Mouse (Mus musculus) kidney, adult 11 months (tissue): ENCODE measurements at regions not wholly inside any gene's neighbourhood (a gene's known extent, or its start where the extent isn't known, plus 50 kb on each side); places are given as distances from the start of the nearest gene placed in this dataset.

Experiments
- DNase-seq: peaks from one replicate; pipeline ENCODE4 v3.0.0; 2022

- DNase-seq: no peak
These were observed 503.5 kb upstream of the Sox9 start for GRCm38 (mm10) chr11:112278566-112278965.

- DNase-seq: no peak
These were observed 499.1 kb upstream of the Sox9 start for GRCm38 (mm10) chr11:112282911-112283310.

GRCm38 (mm10) chr11:112298901-112299341, 483.1 kb upstream of the Sox9 start:
- DNase-seq: no peak

GRCm38 (mm10) chr11:112303091-112303490, 478.9 kb upstream of the Sox9 start:
- no peak for DNase-seq

- no peak for DNase-seq
These were observed 456.2 kb upstream of the Sox9 start for GRCm38 (mm10) chr11:112325850-112326249.

- no peak for DNase-seq
These were observed 454.4 kb upstream of the Sox9 start for GRCm38 (mm10) chr11:112327606-112328005.

GRCm38 (mm10) chr11:112345133-112345532, 436.9 kb upstream of the Sox9 start:
- no peak for DNase-seq

- no peak for DNase-seq
These were observed 436.4 kb upstream of the Sox9 start for GRCm38 (mm10) chr11:112345586-112345985.

GRCm38 (mm10) chr11:112346089-112346488, 435.9 kb upstream of the Sox9 start:
- DNase-seq: no peak

- DNase-seq: no peak
These were observed 435.5 kb upstream of the Sox9 start for GRCm38 (mm10) chr11:112346532-112346931.

- DNase-seq: no peak
These were observed 426.7 kb upstream of the Sox9 start for GRCm38 (mm10) chr11:112355311-112355710.

- no peak for DNase-seq
These were observed 415.3 kb upstream of the Sox9 start for GRCm38 (mm10) chr11:112366715-112367114.

GRCm38 (mm10) chr11:112370941-112371340, 411.1 kb upstream of the Sox9 start:
- no peak for DNase-seq

GRCm38 (mm10) chr11:112400069-112400468, 382.0 kb upstream of the Sox9 start:
- DNase-seq: no peak

- DNase-seq: no peak
These were observed 374.3 kb upstream of the Sox9 start for GRCm38 (mm10) chr11:112407681-112408080.

- no peak for DNase-seq
These were observed 369.6 kb upstream of the Sox9 start for GRCm38 (mm10) chr11:112412434-112412833.

GRCm38 (mm10) chr11:112442639-112443038, 339.4 kb upstream of the Sox9 start:
- no peak for DNase-seq

- no peak for DNase-seq
These were observed 338.1 kb upstream of the Sox9 start for GRCm38 (mm10) chr11:112443890-112444289.

GRCm38 (mm10) chr11:112449632-112450031, 332.4 kb upstream of the Sox9 start:
- no peak for DNase-seq

- no peak for DNase-seq
These were observed 331.8 kb upstream of the Sox9 start for GRCm38 (mm10) chr11:112450227-112450626.

GRCm38 (mm10) chr11:112458075-112458474, 323.9 kb upstream of the Sox9 start:
- DNase-seq: no peak

GRCm38 (mm10) chr11:112463121-112463520, 318.9 kb upstream of the Sox9 start:
- DNase-seq: no peak

GRCm38 (mm10) chr11:112464386-112464785, 317.6 kb upstream of the Sox9 start:
- no peak for DNase-seq

- no peak for DNase-seq
These were observed 311.7 kb upstream of the Sox9 start for GRCm38 (mm10) chr11:112470336-112470735.

- DNase-seq: no peak
These were observed 308.8 kb upstream of the Sox9 start for GRCm38 (mm10) chr11:112473237-112473636.

GRCm38 (mm10) chr11:112473681-112474080, 308.3 kb upstream of the Sox9 start:
- no peak for DNase-seq
